Mouse (Mus musculus): ENCODE measurements at regions not wholly inside any gene's neighbourhood (a gene's known extent, or its start where the extent isn't known, plus 50 kb on each side); places are given as distances from the start of the nearest gene placed in this dataset.

- TF ChIP-seq CTCF (IDR thresholded peaks at IDR 0.05) (no peak), EP300 (IDR thresholded peaks at IDR 0.05) (no peak)
Observed at GRCm38 (mm10) chr8:91867069-91867468, 65.2 kb upstream of the Irx3 start.

Measured in lung, postnatal 0 days (tissue).